Mouse (Mus musculus): ENCODE data around the gene Cntnap2. TPM values are rescaled to one million over a fixed set of nuclear protein-coding genes. Genes with fewer than 3 reads are reported as not detected.

Cntnap2 gene
- polyA plus RNA-seq, 1 experiment from 2014 or later, result 7.8 TPM

- Histone ChIP-seq H3K27ac (replicated peaks) (no peak overlapping the region), H3K9me3 (no peaks in the 10 kb centered on the region), H3K4me1 (no peaks in the 10 kb centered on the region), H3K27me3 (replicated peaks; ENCODE audit: low read depth, poor library complexity, severe bottlenecking) (no peaks in the 10 kb centered on the region), H3K36me3 (replicated peaks) (no peaks in the 10 kb centered on the region), H3K4me3 (no peak overlapping the region)
- 91% methylated on average over 2 of the region's 2 CpGs for WGBS
- DNase-seq (ENCODE audit: low spot score), result no peak
Observed at GRCm38 (mm10) chr6:45979171-45979570, 920.0 kb downstream of the Cntnap2 start.

GRCm38 (mm10) chr6:45988051-45988450 lies 928.9 kb downstream of the Cntnap2 start:
- WGBS, result 93% methylated on average over 3 of the region's 3 CpGs
- H3K27me3 ChIP-seq (replicated peaks; ENCODE audit: low read depth, poor library complexity, severe bottlenecking), result no peaks in the 10 kb centered on the region
- no peak overlapping the region for H3K4me3 ChIP-seq
- no peaks in the 10 kb centered on the region for H3K4me1 ChIP-seq
- no peak for DNase-seq (ENCODE audit: low spot score)
- H3K36me3 ChIP-seq (replicated peaks), result no peaks in the 10 kb centered on the region
- H3K9me3 ChIP-seq, result no peaks in the 10 kb centered on the region
- no peak overlapping the region for H3K27ac ChIP-seq (replicated peaks)

GRCm38 (mm10) chr6:45991086-45991485 lies 931.9 kb downstream of the Cntnap2 start:
- Histone ChIP-seq H3K36me3 (replicated peaks) (no peaks in the 10 kb centered on the region), H3K27me3 (replicated peaks; ENCODE audit: low read depth, poor library complexity, severe bottlenecking) (no peaks in the 10 kb centered on the region), H3K4me1 (no peaks in the 10 kb centered on the region), H3K27ac (replicated peaks) (no peak overlapping the region), H3K4me3 (no peak overlapping the region), H3K9me3 (no peaks in the 10 kb centered on the region)
- 91% methylated on average over 1 of the region's 1 CpGs for WGBS
- no peak for DNase-seq (ENCODE audit: low spot score)

GRCm38 (mm10) chr6:46022515-46023143 lies 963.5 kb downstream of the Cntnap2 start:
- no peak overlapping the region for H3K4me3 ChIP-seq
- no peaks in the 10 kb centered on the region for H3K4me1 ChIP-seq
- DNase-seq (ENCODE audit: low spot score), result no peak
- no peak overlapping the region for H3K27ac ChIP-seq (replicated peaks)
- whole genome bisulfite sequencing, result 80% methylated on average over 2 of the region's 2 CpGs
- no peaks in the 10 kb centered on the region for H3K36me3 ChIP-seq (replicated peaks)
- no peaks in the 10 kb centered on the region for H3K27me3 ChIP-seq (replicated peaks; ENCODE audit: low read depth, poor library complexity, severe bottlenecking)
- no peaks in the 10 kb centered on the region for H3K9me3 ChIP-seq

- Histone ChIP-seq H3K27ac (replicated peaks) (no peak overlapping the region), H3K27me3 (replicated peaks; ENCODE audit: low read depth, poor library complexity, severe bottlenecking) (no peaks in the 10 kb centered on the region), H3K4me1 (no peaks in the 10 kb centered on the region), H3K4me3 (no peak overlapping the region), H3K36me3 (replicated peaks) (no peaks in the 10 kb centered on the region), H3K9me3 (no peaks in the 10 kb centered on the region)
- WGBS, result 89% methylated on average over 2 of the region's 2 CpGs
- no peak for DNase-seq (ENCODE audit: low spot score)
Observed at GRCm38 (mm10) chr6:46031821-46032594, 972.9 kb downstream of the Cntnap2 start.

- WGBS, result 77% methylated on average over 2 of the region's 2 CpGs
Observed at GRCm38 (mm10) chr6:46033108-46033507, 974.0 kb downstream of the Cntnap2 start.

GRCm38 (mm10) chr6:46040671-46041070 lies 981.5 kb downstream of the Cntnap2 start:
- H3K9me3 ChIP-seq, result no peaks in the 10 kb centered on the region
- no peaks in the 10 kb centered on the region for H3K4me1 ChIP-seq
- H3K27ac ChIP-seq (replicated peaks), result no peak overlapping the region
- H3K36me3 ChIP-seq (replicated peaks), result no peaks in the 10 kb centered on the region
- no peak overlapping the region for H3K4me3 ChIP-seq
- WGBS, result 88% methylated on average over 4 of the region's 4 CpGs
- H3K27me3 ChIP-seq (replicated peaks; ENCODE audit: low read depth, poor library complexity, severe bottlenecking), result no peaks in the 10 kb centered on the region
- no peak for DNase-seq (ENCODE audit: low spot score)

More at GRCm38 (mm10) chr6:46033108-46033507, 974.0 kb downstream of the Cntnap2 start:
- no peak for DNase-seq (ENCODE audit: low spot score)
- H3K27me3 ChIP-seq (replicated peaks; ENCODE audit: low read depth, poor library complexity, severe bottlenecking), result no peaks in the 10 kb centered on the region
- no peaks in the 10 kb centered on the region for H3K9me3 ChIP-seq
- no peak overlapping the region for H3K27ac ChIP-seq (replicated peaks)
- H3K36me3 ChIP-seq (replicated peaks), result no peaks in the 10 kb centered on the region
- H3K4me3 ChIP-seq, result no peak overlapping the region
- H3K4me1 ChIP-seq, result no peaks in the 10 kb centered on the region

- WGBS, result 72% methylated on average over 2 of the region's 2 CpGs
- DNase-seq (ENCODE audit: low spot score), result no peak
- H3K9me3 ChIP-seq, result no peaks in the 10 kb centered on the region
- H3K36me3 ChIP-seq (replicated peaks), result no peaks in the 10 kb centered on the region
- H3K27ac ChIP-seq (replicated peaks), result no peak overlapping the region
- no peaks in the 10 kb centered on the region for H3K4me1 ChIP-seq
- H3K4me3 ChIP-seq, result no peak overlapping the region
- H3K27me3 ChIP-seq (replicated peaks; ENCODE audit: low read depth, poor library complexity, severe bottlenecking), result no peaks in the 10 kb centered on the region
Observed at GRCm38 (mm10) chr6:46080236-46080635, 1021.1 kb downstream of the Cntnap2 start.

- H3K4me1 ChIP-seq, result no peaks in the 10 kb centered on the region
- H3K9me3 ChIP-seq, result no peaks in the 10 kb centered on the region
- no peaks in the 10 kb centered on the region for H3K27me3 ChIP-seq (replicated peaks; ENCODE audit: low read depth, poor library complexity, severe bottlenecking)
- no peak overlapping the region for H3K27ac ChIP-seq (replicated peaks)
- DNase-seq (ENCODE audit: low spot score), result no peak
- H3K4me3 ChIP-seq, result no peak overlapping the region
- H3K36me3 ChIP-seq (replicated peaks), result no peaks in the 10 kb centered on the region
Observed at GRCm38 (mm10) chr6:46081432-46081831, 1022.3 kb downstream of the Cntnap2 start.

- no peak overlapping the region for H3K27ac ChIP-seq (replicated peaks)
- H3K4me3 ChIP-seq, result no peak overlapping the region
- 92% methylated on average over 1 of the region's 1 CpGs for WGBS
- H3K4me1 ChIP-seq, result peaks cover 10% of the 10 kb centered on the region
- DNase-seq (ENCODE audit: low spot score), result no peak
- no peaks in the 10 kb centered on the region for H3K27me3 ChIP-seq (replicated peaks; ENCODE audit: low read depth, poor library complexity, severe bottlenecking)
- no peaks in the 10 kb centered on the region for H3K36me3 ChIP-seq (replicated peaks)
- no peaks in the 10 kb centered on the region for H3K9me3 ChIP-seq
Observed at GRCm38 (mm10) chr6:46143189-46143841, 1084.2 kb downstream of the Cntnap2 start.

- Histone ChIP-seq H3K4me1 (no peaks in the 10 kb centered on the region), H3K36me3 (replicated peaks) (no peaks in the 10 kb centered on the region), H3K9me3 (no peaks in the 10 kb centered on the region), H3K27ac (replicated peaks) (no peak overlapping the region), H3K4me3 (no peak overlapping the region), H3K27me3 (replicated peaks; ENCODE audit: low read depth, poor library complexity, severe bottlenecking) (no peaks in the 10 kb centered on the region)
- WGBS, result 85% methylated on average over 1 of the region's 1 CpGs
- DNase-seq (ENCODE audit: low spot score), result no peak
Observed at GRCm38 (mm10) chr6:46166837-46167236, 1107.7 kb downstream of the Cntnap2 start.

- no peak overlapping the region for H3K4me3 ChIP-seq
- H3K9me3 ChIP-seq, result no peaks in the 10 kb centered on the region
- no peaks in the 10 kb centered on the region for H3K4me1 ChIP-seq
- H3K27ac ChIP-seq (replicated peaks), result no peak overlapping the region
- DNase-seq (ENCODE audit: low spot score), result no peak
- no peaks in the 10 kb centered on the region for H3K36me3 ChIP-seq (replicated peaks)
- WGBS, result 91% methylated on average over 2 of the region's 2 CpGs
- no peaks in the 10 kb centered on the region for H3K27me3 ChIP-seq (replicated peaks; ENCODE audit: low read depth, poor library complexity, severe bottlenecking)
Observed at GRCm38 (mm10) chr6:46197298-46197697, 1138.1 kb downstream of the Cntnap2 start.

GRCm38 (mm10) chr6:46201828-46202227 lies 1142.7 kb downstream of the Cntnap2 start:
- no peaks in the 10 kb centered on the region for H3K9me3 ChIP-seq
- DNase-seq (ENCODE audit: low spot score), result no peak
- H3K36me3 ChIP-seq (replicated peaks), result no peaks in the 10 kb centered on the region
- H3K27ac ChIP-seq (replicated peaks), result no peak overlapping the region
- H3K4me3 ChIP-seq, result no peak overlapping the region
- no peaks in the 10 kb centered on the region for H3K4me1 ChIP-seq
- 86% methylated on average over 4 of the region's 4 CpGs for WGBS
- no peaks in the 10 kb centered on the region for H3K27me3 ChIP-seq (replicated peaks; ENCODE audit: low read depth, poor library complexity, severe bottlenecking)
